Mouse (Mus musculus) midbrain, embryonic 10.5 days (tissue): ENCODE measurements around the gene Prdm8. TPM values are rescaled to one million over a fixed set of nuclear protein-coding genes. Genes with fewer than 3 reads are reported as not detected.
A peak's percentile ranks its signal among the peaks of the same experiment; 100 is the strongest.

Experiments
- DNase-seq: peaks from one replicate; pipeline ENCODE4 v3.0.0-alpha.2; 2017; ENCODE audit warnings: low spot score
- H3K27ac ChIP-seq: fragments of 300-500 bp; sonication (generic); replicated peaks from 2 replicates; pipeline ENCODE4 v1.5.1; 2016; ENCODE audit warnings: mild to moderate bottlenecking
- H3K27me3 ChIP-seq: fragments of 300-500 bp; sonication (generic); 2 replicates; pipeline ENCODE4 v1.6.1; 2016; ENCODE audit warnings: low read depth, mild to moderate bottlenecking; ENCODE audit not compliant: poor library complexity, severe bottlenecking
- H3K36me3 ChIP-seq: fragments of 300-500 bp; sonication (generic); 2 replicates; pipeline ENCODE4 v1.6.1; 2016; ENCODE audit warnings: mild to moderate bottlenecking, moderate library complexity
- H3K4me1 ChIP-seq: fragments of 300-500 bp; sonication (generic); 2 replicates; pipeline ENCODE4 v1.6.1; 2016
- H3K4me3 ChIP-seq: fragments of 300-500 bp; sonication (generic); 2 replicates; pipeline ENCODE4 v1.5.1; 2016; ENCODE audit warnings: mild to moderate bottlenecking, moderate library complexity
- H3K9me3 ChIP-seq: fragments of 300-500 bp; sonication (generic); replicated peaks from 2 replicates; pipeline ENCODE4 v1.6.1; 2016; ENCODE audit warnings: mild to moderate bottlenecking
- WGBS: fragments of 180-500 bp; shearing (Covaris S2); methylation state at CpG from one replicate; pipeline ENCODE4 v1.1.7; 2016; 5-methylcytosine and 5-hydroxymethylcytosine counted together
- polyA plus RNA-seq: library from polyadenylated mRNA; unstranded; fragments of >200 nt; fragmentation: Nextera tagmentation; extraction: Ambion mirVana; gene quantifications from 2 replicates; pipeline ENCODE4 v1.2.1, GENCODE M21; 2016

The Prdm8 gene
- polyA plus RNA-seq, 1 experiment from 2014 or later: 0.22 TPM

DNA sequence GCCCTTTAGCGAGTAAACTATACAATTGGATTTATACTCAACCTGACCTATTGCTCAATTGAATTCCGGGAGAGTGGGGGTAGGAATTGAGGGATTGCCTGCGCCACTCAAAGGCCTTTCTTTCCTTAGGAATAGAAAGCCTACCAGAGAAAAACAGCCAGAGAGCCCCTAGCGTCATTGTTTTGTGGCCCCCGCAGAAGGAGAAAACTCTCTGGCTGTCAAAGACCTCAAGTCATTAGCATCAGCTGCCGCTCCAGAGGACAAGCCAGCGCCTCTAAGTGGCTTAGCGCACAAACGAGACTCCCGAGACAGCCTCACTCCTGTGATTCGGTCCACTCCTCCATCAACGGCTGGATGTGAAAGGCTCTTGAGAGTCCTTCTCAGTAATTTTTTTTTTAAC is 12.6 kb downstream of the Prdm8 start:
- peak; percentile 58 for DNase-seq
- peaks cover 100% of the 10 kb centered on the region for H3K27me3 ChIP-seq
- peak overlapping the region; percentile 50 for H3K4me3 ChIP-seq
- under 1% methylated on average over 12 of the region's 12 CpGs for WGBS
- no peak overlapping the region for H3K27ac ChIP-seq
- peaks cover 54% of the 10 kb centered on the region for H3K4me1 ChIP-seq
- H3K36me3 ChIP-seq: no peaks in the 10 kb centered on the region
- H3K9me3 ChIP-seq: no peaks in the 10 kb centered on the region

DNA sequence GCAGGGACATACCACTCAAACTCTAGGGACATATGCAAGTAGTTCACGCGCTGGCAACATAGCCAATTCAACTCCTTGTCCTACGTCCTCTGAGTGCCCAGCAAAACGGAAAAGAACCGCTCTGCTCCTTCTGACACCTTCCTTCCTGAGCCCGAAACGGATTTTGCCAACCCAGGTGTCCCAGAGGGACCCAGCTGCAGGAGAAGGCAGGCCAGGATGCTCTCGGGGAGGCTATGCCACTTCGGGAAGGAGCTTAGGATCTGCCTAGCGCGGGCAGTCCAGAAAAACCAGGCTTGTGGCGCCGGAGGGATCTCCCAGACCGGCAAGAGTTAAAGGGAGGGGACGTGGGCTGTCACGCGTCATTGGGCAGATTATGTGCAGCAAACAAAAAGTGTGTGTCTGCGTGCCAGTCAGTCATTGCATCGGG is 13.5 kb downstream of the Prdm8 start:
- no peaks in the 10 kb centered on the region for H3K36me3 ChIP-seq
- under 1% methylated on average over 19 of the region's 19 CpGs for WGBS
- peaks cover 63% of the 10 kb centered on the region for H3K4me1 ChIP-seq
- peak overlapping the region; percentile 50 for H3K4me3 ChIP-seq
- H3K9me3 ChIP-seq: no peaks in the 10 kb centered on the region
- DNase-seq: peak; percentile 79
- peaks cover 100% of the 10 kb centered on the region for H3K27me3 ChIP-seq
- peak overlapping the region; percentile 81 for H3K27ac ChIP-seq

DNA sequence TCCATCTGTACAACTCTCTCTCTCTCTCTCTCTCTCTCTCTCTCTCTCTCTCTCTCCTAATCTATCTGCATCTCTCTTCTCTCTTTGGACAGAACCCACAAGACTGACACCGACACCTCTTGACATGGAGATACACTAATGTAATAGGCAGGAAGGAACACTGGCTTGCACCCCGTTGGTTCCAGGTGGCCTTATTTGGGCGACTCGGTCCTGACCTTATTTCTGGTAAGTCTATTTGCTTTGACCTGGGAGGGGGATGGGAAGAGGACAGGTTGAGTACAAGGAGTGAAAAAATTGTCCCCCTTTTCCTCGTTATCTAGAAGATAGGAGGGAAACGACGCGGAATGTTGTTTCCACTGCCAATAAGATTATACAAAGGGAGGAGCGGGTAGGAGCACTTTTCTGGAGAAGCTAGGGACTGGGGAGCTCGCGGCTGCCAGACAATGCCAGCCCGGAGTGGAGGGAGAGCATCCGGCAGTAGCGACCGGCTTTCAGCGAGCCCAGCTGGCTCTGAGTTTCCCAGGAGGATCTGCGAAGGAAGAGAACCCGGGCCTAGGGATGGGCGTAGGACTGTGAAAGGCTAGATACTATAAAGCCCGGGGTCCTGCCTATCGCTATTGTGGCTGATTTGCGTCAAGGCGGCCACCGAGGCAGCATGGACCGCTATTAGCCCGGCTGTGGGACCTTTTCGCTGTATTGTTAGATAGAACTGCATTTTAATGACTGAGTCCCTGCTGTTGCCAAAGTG is 14.1 kb downstream of the Prdm8 start:
- peak; percentile 67 for DNase-seq
- Histone ChIP-seq H3K36me3 (no peaks in the 10 kb centered on the region), H3K27ac (peak overlapping the region; percentile 81), H3K9me3 (no peaks in the 10 kb centered on the region), H3K27me3 (peaks cover 100% of the 10 kb centered on the region), H3K4me1 (peaks cover 69% of the 10 kb centered on the region), H3K4me3 (peak overlapping the region; percentile 50)
- under 1% methylated on average over 27 of the region's 27 CpGs for WGBS

DNA sequence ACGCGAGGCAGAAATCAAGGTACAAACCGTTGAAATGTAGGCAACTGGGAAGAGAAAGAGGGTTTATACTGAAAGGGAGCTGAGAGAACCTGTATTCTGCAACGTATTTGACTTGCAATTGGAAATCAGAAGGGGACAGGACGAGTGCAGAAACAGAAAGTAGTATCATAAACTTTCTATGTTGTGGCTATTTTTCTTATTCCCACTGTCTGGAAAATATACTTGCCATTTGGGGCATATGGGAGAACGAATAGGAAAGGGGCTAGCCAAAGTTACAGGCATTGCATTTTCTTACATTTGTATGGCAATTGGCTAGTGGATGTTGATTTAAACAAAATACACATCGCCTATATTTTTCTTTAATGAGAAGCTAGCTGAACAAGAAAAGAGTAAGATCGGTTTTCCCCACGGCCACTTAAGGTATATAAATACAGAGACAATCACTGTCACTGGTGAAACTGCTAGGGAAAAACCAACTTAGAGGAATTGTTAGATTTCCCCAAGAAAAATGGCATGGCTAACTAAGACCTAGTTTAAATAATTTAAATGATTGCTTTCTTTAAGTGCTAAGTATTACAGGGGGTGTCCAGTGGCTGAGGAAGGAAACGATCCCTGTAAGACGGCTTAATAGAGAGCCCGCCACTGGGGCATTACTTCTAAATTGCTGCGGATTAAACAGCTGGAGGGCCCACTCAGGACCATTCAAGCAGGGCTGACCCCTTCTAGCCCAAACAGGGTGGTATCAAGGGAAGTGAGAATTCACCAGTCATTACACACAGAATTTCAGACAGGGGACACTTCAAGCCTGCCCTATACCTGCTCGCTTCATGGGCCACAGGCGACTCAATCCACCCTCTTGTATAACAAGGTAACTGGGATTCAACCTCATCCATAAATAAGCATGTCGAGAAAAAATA is 14.9 kb downstream of the Prdm8 start:
- Histone ChIP-seq H3K27me3 (peaks cover 100% of the 10 kb centered on the region), H3K27ac (peak overlapping the region; percentile 81), H3K36me3 (no peaks in the 10 kb centered on the region), H3K4me3 (peak overlapping the region; percentile 50), H3K4me1 (peaks cover 75% of the 10 kb centered on the region), H3K9me3 (no peaks in the 10 kb centered on the region)
- peak; percentile 59 for DNase-seq
- WGBS: 2% methylated on average over 16 of the region's 16 CpGs

DNA sequence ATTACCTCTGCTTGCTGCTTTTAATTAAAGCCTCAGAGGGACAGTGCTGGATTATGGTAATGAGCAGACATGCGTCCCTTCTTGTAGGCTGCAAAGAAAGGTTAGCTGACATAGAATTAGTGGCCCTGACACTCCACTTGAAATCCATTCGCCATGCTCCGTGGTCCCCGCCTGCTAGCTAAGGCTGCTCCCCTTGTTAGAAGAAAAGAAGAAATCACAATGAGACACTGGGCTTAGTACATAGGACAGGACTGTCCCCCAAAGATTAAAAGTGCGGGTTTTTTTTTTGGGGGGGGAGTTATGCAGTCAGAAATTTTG is 15.6 kb downstream of the Prdm8 start:
- no peaks in the 10 kb centered on the region for H3K36me3 ChIP-seq
- no peaks in the 10 kb centered on the region for H3K9me3 ChIP-seq
- H3K27ac ChIP-seq: no peak overlapping the region
- DNase-seq: no peak
- peaks cover 100% of the 10 kb centered on the region for H3K27me3 ChIP-seq
- WGBS: under 1% methylated on average over 5 of the region's 5 CpGs
- peak overlapping the region; percentile 50 for H3K4me3 ChIP-seq
- peaks cover 75% of the 10 kb centered on the region for H3K4me1 ChIP-seq

DNA sequence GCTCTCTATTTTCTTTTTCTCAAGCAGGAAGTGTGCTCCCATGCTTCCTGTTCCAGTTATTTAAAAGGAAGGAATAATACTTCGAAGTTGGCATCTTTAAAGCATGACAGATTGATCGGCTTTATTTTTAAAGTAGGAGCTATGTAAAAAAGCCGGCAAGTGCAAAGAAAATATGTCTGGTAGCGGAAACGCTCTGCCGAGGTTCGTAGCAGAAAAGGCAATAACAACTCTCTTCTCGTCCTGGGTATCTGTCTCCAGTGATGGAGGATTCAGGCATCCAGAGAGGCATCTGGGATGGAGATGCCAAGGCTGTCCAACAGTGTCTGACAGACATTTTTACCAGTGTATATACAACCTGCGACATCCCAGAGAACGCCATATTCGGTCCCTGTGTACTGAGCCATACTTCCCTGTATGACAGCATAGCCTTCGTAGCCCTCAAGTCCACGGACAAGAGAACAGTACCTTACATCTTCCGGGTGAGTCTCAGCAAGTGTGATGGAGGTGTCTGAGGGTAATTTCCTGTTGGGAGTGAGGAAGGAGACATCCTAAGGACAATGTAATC is 16.1 kb downstream of the Prdm8 start:
- Histone ChIP-seq H3K9me3 (no peaks in the 10 kb centered on the region), H3K27ac (no peak overlapping the region), H3K36me3 (no peaks in the 10 kb centered on the region), H3K4me1 (peaks cover 75% of the 10 kb centered on the region), H3K27me3 (peaks cover 100% of the 10 kb centered on the region), H3K4me3 (peak overlapping the region; percentile 50)
- peak; percentile 37 for DNase-seq
- WGBS: 3% methylated on average over 14 of the region's 14 CpGs

DNA sequence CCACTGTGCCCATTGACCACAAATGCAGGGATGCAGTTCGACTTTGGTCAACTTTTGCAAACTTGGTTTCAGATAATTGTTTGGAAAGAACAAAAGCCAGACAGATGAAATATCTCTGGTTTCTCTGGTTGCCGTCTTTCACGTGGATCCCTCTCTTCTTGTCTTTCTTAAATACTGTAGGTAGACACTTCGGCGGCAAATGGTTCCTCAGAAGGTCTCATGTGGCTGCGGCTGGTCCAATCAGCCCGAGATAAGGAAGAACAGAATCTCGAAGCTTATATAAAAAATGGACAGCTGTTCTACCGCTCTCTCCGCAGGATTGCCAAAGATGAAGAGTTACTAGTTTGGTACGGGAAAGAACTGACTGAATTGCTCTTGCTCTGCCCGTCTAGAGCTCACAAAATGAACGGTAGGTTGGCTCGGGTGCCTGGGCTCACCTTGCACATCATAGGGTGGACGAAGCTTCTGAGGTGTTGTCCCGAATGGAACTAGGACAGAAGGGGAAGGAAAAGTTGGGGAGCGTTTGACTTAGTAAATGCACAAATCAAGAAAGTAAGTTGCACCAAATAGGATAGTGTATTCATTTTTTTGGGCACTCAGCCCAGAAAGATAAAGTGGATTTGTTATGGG is 17.4 kb downstream of the Prdm8 start:
- H3K27me3 ChIP-seq: peaks cover 100% of the 10 kb centered on the region
- H3K4me1 ChIP-seq: peaks cover 70% of the 10 kb centered on the region
- 3% methylated on average over 17 of the region's 17 CpGs for WGBS
- DNase-seq: peak; percentile 36
- H3K9me3 ChIP-seq: no peaks in the 10 kb centered on the region
- no peaks in the 10 kb centered on the region for H3K36me3 ChIP-seq
- H3K4me3 ChIP-seq: no peak overlapping the region
- no peak overlapping the region for H3K27ac ChIP-seq

DNA sequence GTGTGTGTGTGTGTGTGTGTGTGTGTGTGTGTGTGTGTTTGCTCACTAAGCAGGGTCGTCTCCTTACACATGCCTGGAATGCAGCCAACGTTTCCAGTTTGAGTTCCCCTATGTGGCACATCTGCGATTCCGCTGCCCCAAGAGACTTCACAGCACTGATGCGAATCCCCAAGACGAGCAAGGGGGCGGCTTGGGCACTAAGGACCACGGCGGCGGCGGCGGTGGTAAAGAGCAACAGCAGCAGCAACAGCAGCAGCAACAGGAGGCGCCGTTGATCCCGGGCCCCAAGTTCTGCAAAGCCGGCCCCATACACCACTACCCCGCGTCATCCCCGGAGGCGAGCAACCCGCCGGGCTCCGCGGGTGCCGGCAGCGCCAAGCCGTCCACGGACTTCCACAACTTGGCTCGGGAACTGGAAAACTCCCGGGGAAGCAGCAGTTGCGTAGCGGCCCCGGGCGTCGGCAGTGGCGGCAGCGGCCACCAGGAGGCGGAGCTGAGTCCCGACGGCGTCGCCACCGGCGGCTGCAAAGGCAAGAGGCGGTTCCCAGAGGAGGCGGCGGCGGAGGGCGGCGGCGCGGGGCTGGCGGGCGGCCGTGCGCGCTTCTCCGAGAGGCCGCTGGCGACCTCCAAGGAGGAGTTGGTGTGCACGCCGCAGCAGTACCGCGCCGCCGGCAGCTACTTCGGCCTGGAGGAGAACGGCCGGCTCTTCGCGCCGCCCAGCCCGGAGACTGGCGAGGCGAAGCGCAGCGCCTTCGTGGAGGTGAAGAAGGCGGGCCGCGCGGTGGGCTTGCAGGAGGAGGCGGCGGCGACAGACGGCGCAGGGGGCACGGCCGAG is 18.2 kb downstream of the Prdm8 start:
- peak; percentile 91 for DNase-seq
- peak overlapping the region; percentile 77 for H3K27ac ChIP-seq
- peaks cover 100% of the 10 kb centered on the region for H3K27me3 ChIP-seq
- peak overlapping the region; percentile 64 for H3K4me3 ChIP-seq
- no peaks in the 10 kb centered on the region for H3K9me3 ChIP-seq
- peaks cover 65% of the 10 kb centered on the region for H3K4me1 ChIP-seq
- H3K36me3 ChIP-seq: no peaks in the 10 kb centered on the region
- under 1% methylated on average over 89 of the region's 89 CpGs for WGBS

DNA sequence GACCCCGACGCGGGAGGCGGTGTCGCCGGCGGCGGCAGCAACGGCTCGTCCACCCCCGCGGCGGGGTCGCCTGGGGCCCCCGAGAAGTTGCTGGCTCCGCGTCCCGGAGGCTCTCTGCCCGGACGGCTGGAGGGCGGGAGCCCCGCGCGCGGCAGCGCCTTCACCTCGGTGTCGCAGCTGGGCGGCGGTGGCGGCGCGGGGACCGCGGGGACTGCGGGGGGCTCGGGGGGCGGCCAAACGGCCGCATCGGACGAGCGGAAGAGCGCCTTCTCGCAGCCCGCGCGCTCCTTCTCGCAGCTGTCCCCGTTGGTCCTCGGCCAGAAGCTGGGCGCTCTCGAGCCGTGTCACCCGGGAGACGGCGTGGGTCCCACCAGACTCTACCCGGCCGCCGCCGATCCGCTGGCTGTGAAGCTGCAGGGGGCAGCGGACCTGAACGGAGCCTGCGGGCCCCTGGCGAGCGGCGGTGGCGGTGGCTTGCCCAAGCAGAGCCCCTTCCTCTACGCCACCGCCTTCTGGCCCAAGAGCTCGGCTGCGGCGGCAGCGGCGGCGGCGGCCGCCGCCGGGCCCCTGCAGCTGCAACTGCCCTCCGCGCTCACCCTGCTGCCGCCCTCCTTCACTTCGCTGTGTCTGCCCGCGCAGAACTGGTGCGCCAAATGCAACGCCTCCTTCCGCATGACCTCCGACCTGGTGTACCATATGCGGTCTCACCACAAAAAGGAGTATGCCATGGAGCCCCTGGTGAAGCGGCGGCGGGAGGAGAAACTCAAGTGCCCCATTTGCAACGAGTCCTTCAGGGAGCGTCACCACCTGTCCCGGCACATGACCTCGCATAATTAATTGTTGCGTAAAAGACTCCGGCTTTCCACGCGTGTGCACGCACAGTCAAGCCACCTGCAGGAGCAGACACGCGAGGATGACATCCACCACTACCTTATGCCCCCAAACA is 19.1 kb downstream of the Prdm8 start:
- under 1% methylated on average over 99 of the region's 106 CpGs for WGBS
- no peaks in the 10 kb centered on the region for H3K36me3 ChIP-seq
- H3K4me1 ChIP-seq: peaks cover 56% of the 10 kb centered on the region
- H3K4me3 ChIP-seq: peak overlapping the region; percentile 64
- peak overlapping the region; percentile 77 for H3K27ac ChIP-seq
- H3K9me3 ChIP-seq: no peaks in the 10 kb centered on the region
- peak; percentile 74 for DNase-seq
- H3K27me3 ChIP-seq: peaks cover 100% of the 10 kb centered on the region

DNA sequence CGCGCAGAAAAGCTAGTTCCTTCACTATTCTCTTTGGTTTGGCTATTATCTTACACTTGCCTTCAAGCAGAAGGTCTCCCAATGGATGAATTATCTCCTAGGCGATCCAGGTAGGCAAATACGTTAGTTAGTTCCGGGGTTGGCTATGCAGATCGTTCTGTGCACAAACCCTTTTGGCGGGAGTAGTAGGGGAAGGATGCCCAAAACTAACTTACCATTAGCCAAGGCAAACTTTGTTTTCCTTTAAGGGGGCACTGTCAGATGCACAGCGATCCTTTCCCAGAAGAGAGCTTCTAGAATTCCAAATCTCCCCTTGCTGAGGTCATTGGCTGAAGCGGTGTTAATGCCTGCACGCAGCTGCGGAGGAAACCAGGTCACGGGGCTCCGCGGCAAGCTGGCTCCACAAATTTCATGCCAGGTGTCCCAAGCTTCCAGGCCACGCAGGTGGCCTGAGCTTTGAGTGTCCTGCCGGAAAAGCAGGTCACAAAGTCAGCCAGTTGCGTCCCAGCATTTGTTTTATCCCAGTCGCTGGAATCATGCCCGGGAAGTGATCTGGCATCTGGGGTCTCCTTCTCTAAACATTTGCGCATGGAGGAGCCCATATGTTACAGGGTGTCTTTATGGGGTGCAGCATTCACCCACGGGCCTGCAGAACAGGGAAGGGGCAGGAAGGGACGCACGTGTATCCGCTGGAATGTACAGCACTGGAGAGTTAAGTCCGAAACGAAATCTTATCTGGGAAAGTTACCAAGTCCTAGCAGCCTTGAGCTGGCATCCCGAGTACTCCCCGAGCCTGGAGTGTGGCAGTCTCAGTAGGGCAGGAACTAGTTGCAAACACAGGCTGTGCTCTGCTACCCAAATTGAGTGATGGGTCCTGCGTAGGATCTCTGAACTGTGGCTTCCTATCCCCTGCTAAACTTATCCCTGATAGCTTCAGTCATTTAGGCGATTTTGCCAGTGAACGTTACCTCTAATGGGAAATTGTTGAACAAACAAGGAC is 22.5 kb downstream of the Prdm8 start:
- Histone ChIP-seq H3K4me1 (peaks cover 30% of the 10 kb centered on the region), H3K36me3 (no peaks in the 10 kb centered on the region), H3K27ac (no peak overlapping the region), H3K9me3 (no peaks in the 10 kb centered on the region), H3K4me3 (no peak overlapping the region), H3K27me3 (peaks cover 91% of the 10 kb centered on the region)
- WGBS: under 1% methylated on average over 31 of the region's 31 CpGs
- peak; percentile 42 for DNase-seq
